9 mouse cellular contexts compared by ENCODE assay signal in the genomic region with DNA sequence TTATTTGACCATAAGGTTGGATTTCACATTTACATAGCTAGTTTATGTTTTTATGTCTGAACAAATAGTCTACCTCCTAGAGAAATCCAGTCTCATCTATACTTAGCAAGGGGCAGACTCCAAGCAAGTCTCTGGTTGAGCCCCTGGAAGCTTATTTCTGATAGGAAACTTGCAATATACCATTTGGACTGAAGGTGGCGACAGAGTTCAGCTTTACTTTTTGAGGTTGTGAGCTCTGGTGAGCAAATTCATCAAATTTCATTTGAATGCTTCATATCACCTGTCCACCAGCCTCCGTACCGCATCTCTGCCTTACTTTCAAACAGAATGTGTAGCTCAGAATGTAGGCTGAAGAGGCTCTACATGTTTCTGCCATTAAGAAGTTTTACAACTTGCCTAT. TPM values are rescaled to one million over a fixed set of nuclear protein-coding genes. Genes with fewer than 3 reads are reported as not detected.
DNase-seq lines count a peak whose midpoint lies in the region; ATAC-seq and TF ChIP-seq lines count a peak whose summit lies in the region.
"Had no signal": no experiment of that assay in that cellular context is flagged by ENCODE, and none has a peak within 500 bp of the region (broad histone marks: within the 10 kb centered on the region; RNA-seq: fewer than 3 reads in every experiment).

No protein-coding gene starts in this region.

- H3K4me1 ChIP-seq in thymus, adult 2 months (replicated peaks; ENCODE audit: control insufficient read depth, insufficient read depth, low read length): no peaks in the 10 kb centered on the region

- peak; percentile 97 for ATAC-seq in megakaryocyte progenitor cell, adult 5-6 weeks (replicated peaks; ENCODE audit: poor library complexity)

- TF ChIP-seq CTCF in thymus, adult 2 months (IDR thresholded peaks at IDR 0.05; ENCODE audit: borderline replicate concordance, control insufficient read depth, extremely low read depth, insufficient read depth, low read length, poor library complexity): no peak

- 7% methylated on average over 3 of the region's 3 CpGs for WGBS in thymus, adult 2 months

- no peak overlapping the region for H3K4me3 ChIP-seq in thymus, adult 2 months (ENCODE audit: control insufficient read depth, insufficient read depth, low read length)

- no peak for TF ChIP-seq POLR2A in thymus, adult 2 months (IDR thresholded peaks at IDR 0.05; ENCODE audit: control insufficient read depth, extremely low read depth, insufficient read depth, low read length, poor library complexity)

- no peaks in the 10 kb centered on the region for H3K36me3 ChIP-seq in thymus, adult 2 months (ENCODE audit: control insufficient read depth, insufficient read depth, low read length)

- peak; percentile 11 for DNase-seq in adrenal gland, adult 2 months
- no peak for DNase-seq in adrenal gland, postnatal 25 days
- DNase-seq in thymus, adult 2 months: peak; percentile 42
- DNase-seq in thymus, adult 18-20 months: no peak
- peak; percentile 89 for DNase-seq in embryo, embryonic 10.5 days (ENCODE audit: low spot score)
- peak; percentile 6 to 59 for DNase-seq in layer of hippocampus, adult 18-20 months (ENCODE audit: low spot score in 2 of 2)
- DNase-seq in spleen, postnatal 10 days (ENCODE audit: low spot score in 2 of 2): peak; percentile 27 to 56

- no peaks in the 10 kb centered on the region for H3K27me3 ChIP-seq in thymus, adult 2 months (ENCODE audit: control insufficient read depth, insufficient read depth, low read length)

- H3K27ac ChIP-seq in thymus, adult 2 months (ENCODE audit: control insufficient read depth, insufficient read depth, low read length): no peak overlapping the region

RNA-seq across cellular contexts. Expression of a gene that starts 5.8 kb away (rescaled TPM):
- total RNA-seq in adrenal gland, adult 2 months (2021): not detected
- not detected in 2 replicates for polyA plus RNA-seq in adrenal gland, adult 2 months (2012; rRNA removed)
- total RNA-seq in adrenal gland, postnatal 25 days (2021): not detected in 2 replicates
- 0.32 and 0.49 TPM in 2 replicates for polyA plus RNA-seq in thymus, adult 2 months (2012; rRNA removed)
- total RNA-seq in layer of hippocampus, adult 18-20 months (2021): not detected
- total RNA-seq in megakaryocyte progenitor cell, adult 5-6 weeks (2015): not detected in 2 replicates
- total RNA-seq in megakaryocyte progenitor cell, adult 5-6 weeks (2017): not detected in 2 replicates
- total RNA-seq: layer of hippocampus, postnatal 36 days had no signal

RNA-seq across cellular contexts. Expression of a gene that starts 20.1 kb away (rescaled TPM):
- total RNA-seq in adrenal gland, adult 2 months (2021): not detected
- polyA plus RNA-seq in adrenal gland, adult 2 months (2012; rRNA removed): not detected in 2 replicates
- not detected in 2 replicates for total RNA-seq in adrenal gland, postnatal 25 days (2021)
- 0.46 and 0.52 TPM in 2 replicates for polyA plus RNA-seq in thymus, adult 2 months (2012; rRNA removed)
- total RNA-seq in layer of hippocampus, adult 18-20 months (2021): not detected
- not detected in 2 replicates for total RNA-seq in megakaryocyte progenitor cell, adult 5-6 weeks (2015)
- total RNA-seq in megakaryocyte progenitor cell, adult 5-6 weeks (2017): not detected in 2 replicates
- total RNA-seq: layer of hippocampus, postnatal 36 days had no signal

RNA-seq across cellular contexts. Expression of a gene that starts 39.8 kb away (rescaled TPM):
- total RNA-seq in adrenal gland, adult 2 months (2021): under 1 TPM; 0.52 to 0.73 TPM
- polyA plus RNA-seq in adrenal gland, adult 2 months (2012; rRNA removed): 0.06 and 0.07 TPM in 2 replicates
- 0.43 and 0.95 TPM in 2 replicates for total RNA-seq in adrenal gland, postnatal 25 days (2021)
- 8.2 and 9.6 TPM in 2 replicates for polyA plus RNA-seq in thymus, adult 2 months (2012; rRNA removed)
- total RNA-seq in layer of hippocampus, adult 18-20 months (2021): not detected
- total RNA-seq in megakaryocyte progenitor cell, adult 5-6 weeks (2015): 3.2 and 3.9 TPM in 2 replicates
- 1.0 and 1.2 TPM in 2 replicates for total RNA-seq in megakaryocyte progenitor cell, adult 5-6 weeks (2017)
- total RNA-seq: layer of hippocampus, postnatal 36 days had no signal

Comparison
In these comparisons a context has a peak if more than half of its experiments do, and no peak if none do; other contexts are left out.
1. DNase-seq: peak in adrenal gland, adult 2 months (single experiment), thymus, adult 2 months (single experiment), embryo, embryonic 10.5 days (single experiment), layer of hippocampus, adult 18-20 months (2 of 2) and spleen, postnatal 10 days (2 of 2); none in adrenal gland, postnatal 25 days (single experiment) and thymus, adult 18-20 months (0 of 2).